Mouse (Mus musculus) brain, embryonic 14.5 days (tissue): ENCODE measurements around the gene Psmb11. TPM values are rescaled to one million over a fixed set of nuclear protein-coding genes. Genes with fewer than 3 reads are reported as not detected.
A peak's percentile ranks its signal among the peaks of the same experiment; 100 is the strongest.

ENCODE experiments used
- DNase-seq: peaks from one replicate; pipeline ENCODE4 v3.0.0-alpha.2; 2011; ENCODE audit warnings: low read depth
- CTCF ChIP-seq: fragments of 200-500 bp; IDR thresholded peaks from 2 replicates; pipeline ENCODE4 v1.5.1; 2012; ENCODE audit warnings: inconsistent platforms, mild to moderate bottlenecking, moderate library complexity, borderline replicate concordance; ENCODE audit not compliant: insufficient read depth, insufficient read length; ENCODE audit errors: extremely low read depth
- POLR2A ChIP-seq: fragments of 200-500 bp; IDR thresholded peaks from 2 replicates; pipeline ENCODE4 v1.6.1; 2012; ENCODE audit warnings: mild to moderate bottlenecking, inconsistent platforms, borderline replicate concordance; ENCODE audit not compliant: poor library complexity, insufficient read depth, insufficient read length, severe bottlenecking; ENCODE audit errors: extremely low read depth
- polyA plus RNA-seq: library from polyadenylated mRNA; depleted of rRNA; stranded (reverse); fragments of >200 nt; gene quantifications from 2 replicates; pipeline ENCODE4 v1.2.3, GENCODE M21; 2012

The Psmb11 gene
- polyA plus RNA-seq, 1 experiment, result 0.07 TPM

- peak; percentile 64 for DNase-seq
- TF ChIP-seq CTCF, result no peak
- TF ChIP-seq POLR2A, result no peak
These were observed 9.5 kb downstream of the Psmb11 start for GRCm38 (mm10) chr14:54630583-54631239.

- no peak for TF ChIP-seq CTCF
- TF ChIP-seq POLR2A, result no peak
- no peak for DNase-seq
These were observed 10.0 kb downstream of the Psmb11 start for GRCm38 (mm10) chr14:54631240-54631599.

GRCm38 (mm10) chr14:54632252-54632651, 11.0 kb downstream of the Psmb11 start:
- no peak for DNase-seq
- TF ChIP-seq CTCF, result no peak
- TF ChIP-seq POLR2A, result no peak

- TF ChIP-seq POLR2A (no peak), CTCF (peak; percentile 30; the same call in 1 of the 2 replicates)
- no peak for DNase-seq
These were observed 12.9 kb downstream of the Psmb11 start for GRCm38 (mm10) chr14:54634182-54634581.

GRCm38 (mm10) chr14:54636954-54637353, 15.7 kb downstream of the Psmb11 start:
- TF ChIP-seq POLR2A (no peak), CTCF (peak; percentile 88)
- DNase-seq, result peak; percentile 53

- TF ChIP-seq POLR2A (no peak), CTCF (no peak)
- DNase-seq, result no peak
These were observed 17.0 kb downstream of the Psmb11 start for GRCm38 (mm10) chr14:54638210-54638609.

GRCm38 (mm10) chr14:54640121-54640520, 18.9 kb downstream of the Psmb11 start:
- TF ChIP-seq POLR2A (no peak), CTCF (no peak)
- DNase-seq, result no peak

- DNase-seq, result no peak
- TF ChIP-seq POLR2A (no peak), CTCF (no peak)
These were observed 19.7 kb downstream of the Psmb11 start, which contains the start of gene Gm17606 for GRCm38 (mm10) chr14:54640946-54641304. TSS of gene Gm17606 (plus strand) at chr14:54640952.

GRCm38 (mm10) chr14:54641305-54641969, 20.2 kb downstream of the Psmb11 start, which contains the start of gene Cdh24:
TSS of gene Cdh24 (minus strand) at chr14:54641364.
- DNase-seq, result peak; percentile 94
- TF ChIP-seq CTCF (peak; percentile 93), POLR2A (peak; percentile 77)

- DNase-seq, result no peak
- TF ChIP-seq CTCF, result no peak
- TF ChIP-seq POLR2A, result no peak
These were observed 21.2 kb downstream of the Psmb11 start for GRCm38 (mm10) chr14:54642224-54642944.

- no peak for DNase-seq
- TF ChIP-seq CTCF, result no peak
- no peak for TF ChIP-seq POLR2A
These were observed 21.8 kb downstream of the Psmb11 start for GRCm38 (mm10) chr14:54643011-54643410.

GRCm38 (mm10) chr14:54644294-54644693, 23.1 kb downstream of the Psmb11 start:
- TF ChIP-seq CTCF (no peak), POLR2A (no peak)
- no peak for DNase-seq

GRCm38 (mm10) chr14:54646455-54646854, 25.2 kb downstream of the Psmb11 start:
- TF ChIP-seq POLR2A (no peak), CTCF (no peak)
- no peak for DNase-seq
